Mouse (Mus musculus) G1E (cell line): ENCODE measurements around the gene App.

ENCODE experiments used
- CTCF ChIP-seq: IDR thresholded peaks from 2 replicates; pipeline ENCODE4 v1.5.1; 2012; ENCODE audit warnings: low read depth, low read length, inconsistent platforms, mixed read lengths
- GATA1 ChIP-seq: IDR thresholded peaks from 2 replicates; pipeline ENCODE4 v1.6.1; 2012; ENCODE audit warnings: borderline replicate concordance, low read length, inconsistent platforms, mixed read lengths
- GATA2 ChIP-seq: IDR thresholded peaks from 2 replicates; pipeline ENCODE4 v1.6.1; 2012; ENCODE audit warnings: low read depth, low read length, inconsistent platforms, borderline replicate concordance
- POLR2AphosphoS5 ChIP-seq: IDR thresholded peaks from 2 replicates; pipeline ENCODE4 v1.6.1; 2012; ENCODE audit warnings: low read depth, low read length, inconsistent platforms; ENCODE audit not compliant: insufficient replicate concordance
- TAL1 ChIP-seq: conservative IDR thresholded peaks from 2 replicates; pipeline ENCODE4 v1.6.1; 2012; ENCODE audit warnings: low read depth, low read length, inconsistent platforms, mixed read lengths

- TF ChIP-seq GATA1, result no peak
- TF ChIP-seq CTCF, result no peak
- TF ChIP-seq POLR2AphosphoS5, result no peak
- no peak for TF ChIP-seq TAL1
- TF ChIP-seq GATA2, result no peak
Observed at GRCm38 (mm10) chr16:84966983-84967382, 206.6 kb downstream of the App start.
